Mouse (Mus musculus): ENCODE results near the gene Slamf8.
A peak's percentile ranks its signal among the peaks of the same experiment; 100 is the strongest.

Slamf8 gene

GRCm38 (mm10) chr1:172590385-172590784 is at the start of gene Slamf8:
TSS of gene Slamf8 (minus strand) at chr1:172590568.
- DNase-seq (ENCODE audit: low read depth) = peak; percentile 67

DNA sequence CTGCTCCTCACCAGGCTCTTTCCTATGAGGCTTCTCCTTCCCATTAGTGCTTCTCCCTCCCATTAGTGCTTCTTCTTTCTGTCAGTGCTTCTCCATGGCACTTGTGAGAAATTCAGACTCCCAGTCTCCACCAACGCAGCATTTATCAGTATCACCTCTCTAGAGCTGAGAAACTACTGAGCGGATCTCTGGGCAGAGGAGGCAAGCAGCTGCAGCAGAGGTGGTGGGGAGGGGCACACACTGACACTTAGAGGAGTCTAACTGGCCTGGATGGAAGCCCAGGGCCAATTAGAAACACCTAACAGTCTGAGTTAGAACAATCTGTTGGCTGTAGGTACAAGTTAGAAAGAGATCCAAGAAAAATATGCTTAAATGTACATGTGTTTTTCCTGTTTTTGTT is 48.4 kb upstream of the Slamf8 start:
- DNase-seq (ENCODE audit: low read depth) = no peak

- DNase-seq (ENCODE audit: low read depth) = no peak
These were observed 47.4 kb upstream of the Slamf8 start for GRCm38 (mm10) chr1:172637801-172638200.

DNA sequence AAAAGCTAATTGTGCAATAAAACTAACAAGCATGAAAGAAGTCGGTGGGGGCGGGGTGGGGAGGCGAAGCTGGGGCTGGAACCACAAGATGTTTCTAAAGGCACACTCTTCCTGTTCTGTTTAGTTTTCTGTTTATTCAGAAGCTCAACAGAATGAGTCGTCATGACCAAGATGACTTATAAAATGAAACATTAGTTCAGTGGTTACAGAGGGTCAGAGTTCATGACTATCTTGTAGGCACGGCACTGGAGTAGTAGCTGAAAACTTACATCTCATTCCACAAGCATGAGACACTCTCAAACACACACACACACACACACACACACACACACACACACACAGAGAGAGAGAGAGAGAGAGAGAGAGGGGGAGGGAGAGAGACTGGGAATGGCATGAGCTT is 45.9 kb upstream of the Slamf8 start:
- DNase-seq (ENCODE audit: low read depth) = no peak

DNA sequence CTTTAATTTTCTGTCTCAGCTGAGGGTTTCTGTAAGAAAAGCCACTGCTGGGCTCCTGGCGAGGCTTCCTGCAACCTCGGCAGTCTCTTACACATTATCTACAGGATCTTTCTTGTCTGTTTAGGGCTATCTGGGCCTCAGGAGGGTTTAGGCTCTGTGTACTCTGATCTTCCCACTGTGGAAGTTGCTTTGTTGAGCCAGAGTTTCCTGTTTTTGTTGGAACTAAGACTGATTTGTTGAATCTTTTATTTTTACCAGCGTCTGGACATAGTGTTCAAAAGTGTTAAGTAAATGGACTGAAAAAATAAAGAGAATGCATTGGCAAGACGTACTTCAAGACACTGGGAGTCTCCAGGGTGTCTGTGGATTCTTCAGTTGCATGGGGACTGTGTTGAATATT is 44.9 kb upstream of the Slamf8 start:
- DNase-seq (ENCODE audit: low read depth) = no peak

DNA sequence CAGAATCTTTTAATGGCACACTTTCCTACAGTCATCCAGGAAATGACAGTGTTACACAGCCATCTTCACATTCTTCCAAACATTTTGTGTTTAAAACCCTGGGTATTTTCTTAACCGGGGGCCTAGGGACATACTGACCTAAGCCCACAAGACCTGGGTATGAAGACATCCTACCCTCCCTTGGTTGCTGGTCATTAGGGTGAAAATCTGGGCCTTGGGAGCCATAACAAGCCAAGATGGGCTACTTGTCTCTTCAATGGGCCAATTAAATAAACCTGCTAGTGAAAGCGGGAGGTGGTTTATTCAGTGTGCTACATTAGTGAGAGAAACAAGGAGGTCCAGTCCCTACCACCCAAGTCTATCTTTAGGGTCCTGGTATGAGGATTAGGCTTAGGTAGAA is 43.8 kb upstream of the Slamf8 start:
- DNase-seq (ENCODE audit: low read depth) = no peak

DNA sequence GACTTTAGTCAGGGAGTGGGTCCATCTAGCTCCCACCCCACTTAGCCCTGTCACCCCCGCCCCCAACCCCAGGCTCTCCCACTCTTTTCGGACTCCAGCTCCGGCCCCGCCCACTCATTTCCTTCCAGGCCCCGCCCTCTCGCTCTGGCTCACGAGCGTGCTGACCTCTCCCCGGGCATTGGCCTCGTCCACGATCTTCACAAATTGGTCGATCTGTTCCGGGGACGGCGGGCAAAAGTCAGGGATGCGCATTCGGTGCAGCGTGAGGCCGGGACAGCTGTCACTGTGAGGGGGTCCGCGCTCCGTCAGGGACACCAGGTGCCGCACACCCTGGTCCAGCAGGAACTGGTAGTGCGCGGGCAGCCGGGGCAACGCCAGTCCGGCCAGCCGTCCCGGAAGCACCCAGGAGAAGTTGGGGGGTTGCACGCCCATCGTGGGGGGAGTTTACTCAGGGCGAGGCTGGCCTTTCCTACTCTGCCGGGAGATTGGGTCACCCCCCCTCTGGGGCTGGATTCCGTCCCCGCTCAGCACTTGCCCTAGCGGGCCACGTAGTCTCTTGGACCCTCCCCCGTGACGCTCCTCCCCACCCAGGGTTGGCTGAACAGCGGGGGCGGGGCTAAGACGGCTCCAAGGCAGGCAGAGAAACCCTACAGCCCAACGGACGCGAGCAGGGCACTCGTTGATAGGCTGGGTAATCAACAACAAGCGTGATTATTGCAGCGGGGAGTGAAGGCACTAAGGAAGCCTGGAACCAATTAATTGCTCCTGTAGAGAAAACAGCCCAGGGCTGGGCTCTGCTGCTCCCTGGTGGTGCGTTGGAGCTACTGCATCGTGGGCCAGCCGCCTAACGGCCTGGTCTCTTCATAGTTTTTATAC is 42.3 kb upstream of the Slamf8 start, which contains the start of gene Dusp23:
Dusp23 (minus strand) TSS at position 512 of the 876 bp plus-strand sequence.
- peak; percentile 99 for DNase-seq (ENCODE audit: low read depth)

- DNase-seq (ENCODE audit: low read depth) = no peak
These were observed 41.4 kb upstream of the Slamf8 start for GRCm38 (mm10) chr1:172631721-172632120.

GRCm38 (mm10) chr1:172629831-172630230 is 39.5 kb upstream of the Slamf8 start:
- DNase-seq (ENCODE audit: low read depth) = no peak

DNA sequence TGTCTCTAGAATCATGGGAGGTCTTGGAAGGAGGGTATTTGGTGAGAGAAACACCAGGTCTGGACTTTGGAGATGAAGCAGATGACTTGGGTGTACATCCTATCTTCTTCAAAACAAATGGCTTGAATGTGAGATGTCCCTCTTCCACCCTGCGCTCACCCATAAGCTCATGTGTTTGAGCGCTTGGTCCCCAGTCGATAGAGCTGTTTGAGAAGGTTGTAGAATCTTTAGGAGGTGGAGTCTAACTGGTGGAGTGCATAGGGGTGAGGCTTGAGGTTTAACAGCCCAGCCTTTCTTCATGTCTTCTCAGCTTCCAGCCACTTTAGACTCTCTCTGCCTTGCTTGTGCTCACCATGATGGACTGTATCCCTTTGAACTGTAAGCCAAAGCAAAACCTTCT is 35.9 kb upstream of the Slamf8 start:
- DNase-seq (ENCODE audit: low read depth) = no peak

DNA sequence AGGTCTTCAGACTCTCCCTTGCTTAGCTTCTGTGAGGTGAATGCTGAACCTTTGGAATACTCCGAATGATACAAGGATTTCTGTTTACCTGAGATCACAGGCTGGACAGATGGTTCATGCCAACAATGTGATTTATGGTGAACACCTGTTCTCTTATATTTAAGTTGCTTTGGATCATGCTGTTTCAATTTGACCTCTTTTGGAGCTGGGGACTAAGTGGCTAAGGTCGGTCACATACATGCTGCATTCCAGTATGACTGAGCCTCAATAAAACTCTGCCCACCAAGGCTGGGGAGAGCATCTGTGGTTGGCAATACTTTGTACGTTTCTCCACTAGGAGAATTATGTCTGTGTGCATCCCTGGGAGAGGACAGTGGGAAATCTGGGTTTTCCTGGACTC is 33.7 kb upstream of the Slamf8 start:
- no peak for DNase-seq (ENCODE audit: low read depth)

DNA sequence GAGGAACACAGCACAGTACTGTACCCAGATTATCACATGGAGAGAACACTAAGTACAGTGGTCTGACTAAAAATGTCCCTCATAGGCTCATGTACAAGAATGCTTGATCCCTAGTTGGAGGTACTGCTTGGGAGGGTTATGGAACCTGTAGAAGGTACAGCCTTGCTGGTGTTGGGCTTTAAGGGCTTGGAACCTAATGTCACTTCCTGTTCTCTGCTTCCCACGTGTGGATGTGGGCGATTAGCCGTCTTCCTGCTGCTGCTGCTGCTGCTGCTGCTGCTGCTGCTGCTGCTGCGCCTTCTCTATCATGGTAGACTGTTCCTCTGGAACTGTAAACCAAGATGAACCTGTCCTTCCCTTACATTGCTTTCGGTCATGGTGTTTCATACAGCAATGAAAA is 33.2 kb upstream of the Slamf8 start:
- no peak for DNase-seq (ENCODE audit: low read depth)

DNA sequence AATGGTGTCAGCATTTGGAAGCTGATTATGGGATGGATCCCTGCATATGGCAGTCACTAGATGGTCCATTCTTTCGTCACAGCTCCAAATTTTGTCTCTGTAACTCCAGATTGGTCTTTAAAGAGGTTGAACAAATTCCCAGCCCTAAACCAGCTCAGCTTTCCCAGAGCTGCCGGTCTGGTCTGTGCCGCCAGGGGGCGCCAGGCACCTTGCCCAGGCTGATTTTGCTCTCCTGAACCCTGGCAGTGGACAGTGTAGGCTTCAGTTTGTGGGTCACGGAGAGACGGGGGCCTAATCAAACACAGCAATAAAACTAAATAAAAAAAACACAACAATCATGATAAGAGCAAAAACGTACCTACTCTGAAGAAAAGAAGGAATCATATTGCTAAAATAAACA is 28.9 kb upstream of the Slamf8 start:
- DNase-seq (ENCODE audit: low read depth) = peak; percentile 72

DNA sequence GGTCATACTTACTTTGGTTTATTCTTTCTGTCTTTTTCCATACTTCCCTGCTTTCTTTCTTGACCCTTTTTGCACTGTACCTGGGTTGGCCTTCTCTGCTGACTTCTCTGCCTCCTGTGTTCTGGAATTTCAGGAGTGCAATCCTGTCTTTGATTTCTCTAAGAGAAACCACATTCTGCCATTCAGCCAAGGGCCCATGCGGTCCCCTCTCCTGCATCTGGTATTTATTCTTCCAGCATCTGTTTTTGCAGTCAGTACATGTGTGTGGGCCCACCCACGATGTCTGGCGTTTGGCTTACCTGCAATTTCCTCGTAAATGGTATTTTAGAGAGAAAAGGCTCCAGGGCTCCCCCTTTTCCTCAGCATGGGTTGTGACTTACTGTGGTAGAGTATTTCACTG is 27.8 kb upstream of the Slamf8 start:
- DNase-seq (ENCODE audit: low read depth) = no peak

DNA sequence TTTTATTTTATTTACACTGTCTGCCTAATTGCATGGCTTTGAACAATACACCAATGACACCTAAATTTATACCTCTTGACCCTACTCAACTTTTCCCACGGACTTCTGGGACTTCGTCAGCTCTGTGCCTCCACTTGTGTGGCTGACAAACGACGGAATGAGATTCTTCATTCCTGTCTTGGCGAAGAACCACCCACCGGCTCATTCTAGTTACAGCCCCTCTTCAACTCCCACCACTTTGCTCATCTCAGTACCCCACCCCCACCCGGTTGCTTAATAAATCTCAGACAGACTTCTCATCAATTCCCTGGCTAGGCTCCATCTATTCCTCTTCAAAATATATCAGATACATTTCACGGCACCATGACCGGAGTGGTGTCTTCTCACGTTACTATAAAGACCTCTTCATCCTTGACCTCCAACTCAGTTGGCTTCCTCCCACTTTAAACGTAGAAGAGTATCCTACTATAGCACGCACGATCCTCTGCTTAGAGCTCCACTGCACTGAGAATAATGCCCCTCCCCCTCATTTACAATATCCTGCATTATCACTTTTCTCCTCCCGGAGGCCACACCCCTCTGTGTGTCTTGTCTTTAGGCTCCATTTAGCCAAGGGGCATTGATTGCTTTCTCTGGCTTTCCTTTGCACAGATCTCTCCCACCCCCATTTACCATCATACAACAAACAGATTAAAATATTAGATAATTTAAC is 27.2 kb upstream of the Slamf8 start:
- DNase-seq (ENCODE audit: low read depth) = no peak

GRCm38 (mm10) chr1:172616537-172617300 is 26.4 kb upstream of the Slamf8 start:
- DNase-seq (ENCODE audit: low read depth) = no peak

DNA sequence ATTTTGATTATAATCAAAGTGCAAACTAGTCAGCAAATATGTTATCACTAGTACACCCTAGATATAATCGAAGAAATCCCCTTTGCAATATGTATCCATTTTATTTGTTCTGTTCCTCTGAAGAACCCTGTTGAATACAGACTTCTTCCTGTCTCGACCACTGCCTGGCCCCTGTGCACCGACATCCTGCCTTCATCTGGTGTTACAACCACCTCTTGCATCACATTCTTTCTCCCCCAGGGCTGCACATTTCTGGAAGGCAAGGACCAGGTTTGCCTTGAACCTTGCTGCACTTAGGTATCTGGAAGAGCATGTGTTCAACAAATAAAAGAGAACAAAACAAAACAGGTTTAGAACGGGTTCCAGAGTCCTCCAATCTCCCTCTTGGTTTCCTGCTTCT is 25.0 kb upstream of the Slamf8 start:
- no peak for DNase-seq (ENCODE audit: low read depth)

DNA sequence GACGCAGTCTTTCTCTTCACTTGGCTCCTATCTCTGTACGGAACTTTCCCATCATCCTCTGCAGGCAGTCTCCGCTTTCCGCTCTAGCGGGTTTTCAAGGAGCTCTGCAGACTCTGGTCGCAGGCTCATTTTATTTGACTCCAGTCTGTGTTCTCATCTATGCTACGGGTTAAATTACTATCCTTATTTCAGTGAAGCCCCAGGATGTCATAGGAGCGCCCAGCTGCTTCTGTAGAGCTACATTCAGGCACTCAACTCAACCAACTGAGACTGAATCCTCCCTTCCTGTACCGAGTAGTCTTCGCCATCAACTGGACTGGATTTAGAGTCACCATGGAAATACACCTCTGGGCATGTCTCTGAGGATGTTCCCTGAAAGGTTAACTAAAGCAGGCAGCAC is 24.3 kb upstream of the Slamf8 start:
- no peak for DNase-seq (ENCODE audit: low read depth)

DNA sequence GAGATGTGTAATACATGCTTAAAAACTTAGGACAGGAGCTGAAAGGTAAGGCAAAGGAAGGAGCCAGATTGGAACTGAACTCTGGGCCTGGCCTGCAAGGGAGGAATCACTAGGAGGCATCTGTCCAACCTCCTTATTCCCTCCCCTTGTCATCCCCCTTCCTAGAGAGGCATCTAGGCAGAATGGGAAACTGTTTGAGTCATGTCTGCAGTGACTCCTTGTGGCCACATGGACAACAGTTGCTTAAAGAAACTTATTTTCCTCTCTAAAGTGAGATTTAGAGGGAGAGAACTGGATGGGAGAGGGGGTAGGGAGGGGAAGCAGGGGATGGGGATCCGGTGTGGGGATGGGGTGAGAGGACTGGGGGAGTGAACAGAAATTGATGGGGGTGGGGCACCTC is 22.4 kb upstream of the Slamf8 start:
- DNase-seq (ENCODE audit: low read depth) = peak; percentile 59

- no peak for DNase-seq (ENCODE audit: low read depth)
These were observed 20.9 kb upstream of the Slamf8 start for GRCm38 (mm10) chr1:172611304-172611703.

DNA sequence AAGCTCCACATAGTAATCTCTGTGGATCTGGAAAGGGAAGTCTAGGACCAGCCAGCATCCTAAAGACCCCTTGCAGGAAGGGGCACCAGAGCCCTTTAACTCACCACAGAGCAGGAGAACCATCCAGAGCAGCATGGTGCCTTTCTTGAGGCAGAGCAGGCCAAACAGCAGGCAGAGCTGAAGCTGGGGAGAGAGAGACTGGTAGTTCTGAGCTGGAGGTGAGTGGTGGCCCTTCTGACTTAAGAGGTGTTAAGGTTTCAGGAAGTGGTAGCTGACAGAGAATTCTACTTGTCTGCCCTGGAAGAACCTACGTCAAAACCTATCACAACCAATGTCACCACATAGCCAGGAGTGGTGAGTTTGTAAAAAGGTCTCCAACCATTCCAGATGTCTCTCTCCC is 12.0 kb upstream of the Slamf8 start, which contains the start of gene Fcrl6:
Fcrl6 (minus strand) TSS at position 226 of the 400 bp plus-strand sequence.
- DNase-seq (ENCODE audit: low read depth) = no peak

DNA sequence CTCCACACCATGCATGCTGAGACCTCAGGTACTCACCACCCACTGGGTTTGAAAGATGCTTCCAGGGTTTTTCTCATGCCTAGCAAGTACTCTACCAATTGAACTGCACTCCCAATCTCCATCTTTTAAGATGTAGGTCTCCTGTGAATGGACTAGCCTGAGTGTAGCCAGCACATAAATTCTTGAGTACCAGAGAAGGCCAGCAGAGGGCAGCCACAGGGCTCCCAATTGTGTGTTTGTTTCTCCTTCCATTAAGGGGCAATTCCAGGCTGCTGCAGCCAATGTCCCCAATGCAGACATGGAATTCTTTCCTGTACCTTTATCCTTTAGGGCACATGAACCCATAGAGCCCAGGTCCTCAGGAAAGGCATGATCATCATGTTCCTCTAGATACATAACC is 4.1 kb upstream of the Slamf8 start:
- DNase-seq (ENCODE audit: low read depth) = peak; percentile 64

DNA sequence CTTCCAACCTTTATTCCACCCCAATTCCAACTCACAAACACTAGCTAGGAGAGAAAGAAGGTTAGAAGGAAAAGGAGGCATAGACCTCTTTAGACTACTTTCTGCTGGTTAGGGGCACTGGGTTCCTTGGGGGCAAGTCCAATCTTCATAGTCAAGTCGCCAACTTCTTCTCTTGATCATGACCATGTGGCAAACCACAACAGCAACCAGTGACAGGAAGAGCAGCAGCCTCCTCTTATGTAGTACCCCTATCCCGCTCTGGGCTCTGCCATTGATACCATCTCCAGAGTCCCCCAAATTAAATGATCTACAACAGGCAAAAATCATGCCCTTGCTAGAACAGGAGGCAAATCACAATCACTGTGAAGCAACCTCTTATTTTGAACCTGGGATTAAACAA is 3.6 kb upstream of the Slamf8 start:
- DNase-seq (ENCODE audit: low read depth) = no peak
